In genomic region chr19:5691601-5692000, GRCm38 (mm10) we compare ENCODE assay signal across 9 mouse cellular contexts. TPM values are rescaled to one million over a fixed set of nuclear protein-coding genes. Genes with fewer than 3 reads are reported as not detected.
A peak's percentile ranks its signal among the peaks of the same experiment; 100 is the strongest.
DNase-seq lines count a peak whose midpoint lies in the region; ATAC-seq and TF ChIP-seq lines count a peak whose summit lies in the region.
"Had no signal": no experiment of that assay in that cellular context is flagged by ENCODE, and none has a peak within 500 bp of the region (broad histone marks: within the 10 kb centered on the region; RNA-seq: fewer than 3 reads in every experiment).

No protein-coding gene starts in this region.

- peaks cover 23% of the 10 kb centered on the region for H3K79me2 ChIP-seq in liver, adult 2 months (ENCODE audit: control insufficient read depth, insufficient read depth, low read length)

- peaks cover 22% of the 10 kb centered on the region for H3K4me1 ChIP-seq in liver, adult 2 months (ENCODE audit: control insufficient read depth, insufficient read depth, low read length)
- peaks cover 16 to 53% of the 10 kb centered on the region in 2 experiments for H3K4me1 ChIP-seq in heart, embryonic 14.5 days (ENCODE audit: control insufficient read depth in 2 of 2, insufficient read depth in 2 of 2, low read length in 2 of 2)
- H3K4me1 ChIP-seq in liver, embryonic 15.5 days (replicated peaks): peaks cover 65% of the 10 kb centered on the region
- peaks cover 36% of the 10 kb centered on the region for H3K4me1 ChIP-seq in stomach, embryonic 14.5 days (ENCODE audit: control insufficient read depth, insufficient read depth, low read length)

- H3K36me3 ChIP-seq in liver, adult 2 months (ENCODE audit: control insufficient read depth, insufficient read depth, low read length): peaks cover 13% of the 10 kb centered on the region
- peaks cover 59% of the 10 kb centered on the region for H3K36me3 ChIP-seq in heart, embryonic 14.5 days (ENCODE audit: control insufficient read depth, insufficient read depth, low read length)
- peaks cover 62% of the 10 kb centered on the region for H3K36me3 ChIP-seq in liver, embryonic 15.5 days (replicated peaks)
- peaks cover 41% of the 10 kb centered on the region for H3K36me3 ChIP-seq in stomach, embryonic 14.5 days (ENCODE audit: control insufficient read depth, insufficient read depth, low read length)

- no peak for DNase-seq in liver, adult 2 months (ENCODE audit: extremely low read depth, low read depth, low spot score)
- DNase-seq in liver: no peak
- DNase-seq in testis, postnatal 10 days (ENCODE audit: low spot score): no peak
- DNase-seq in c-Kit-positive CD71-positive TER-119-positive erythroid progenitor cells, embryonic 14.5 days (ENCODE audit: low spot score): no peak
- no peak for DNase-seq in urinary bladder, adult 18-20 months (ENCODE audit: low spot score in 2 of 2)

- H3K9me3 ChIP-seq in heart, embryonic 14.5 days (ENCODE audit: control insufficient read depth, low read length): no peaks in the 10 kb centered on the region
- H3K9me3 ChIP-seq in liver, embryonic 15.5 days (replicated peaks): no peaks in the 10 kb centered on the region
- H3K9me3 ChIP-seq in stomach, embryonic 14.5 days (ENCODE audit: control insufficient read depth, low read depth, low read length): no peaks in the 10 kb centered on the region

- H3K9ac ChIP-seq in liver, adult 2 months (ENCODE audit: low read depth, low read length): peak overlapping the region; percentile 85
- peak overlapping the region; percentile 85 for H3K9ac ChIP-seq in heart, embryonic 14.5 days (ENCODE audit: low read length)
- peak overlapping the region; percentile 90; the same call in 1 of the 2 replicates for H3K9ac ChIP-seq in liver, embryonic 15.5 days
- peak overlapping the region; percentile 92 for H3K9ac ChIP-seq in stomach, embryonic 14.5 days (replicated peaks; ENCODE audit: low read depth, low read length)

- TF ChIP-seq POLR2A in liver, adult 2 months (IDR thresholded peaks at IDR 0.05; ENCODE audit: extremely low read depth, insufficient read depth, low read length): no peak

- WGBS in liver, adult 2 months: 45% methylated on average over 5 of the region's 5 CpGs
- 54% methylated on average over 5 of the region's 5 CpGs for WGBS in heart, embryonic 14.5 days
- 49% methylated on average over 5 of the region's 5 CpGs for WGBS in liver, embryonic 15.5 days (ENCODE audit: insufficient replicate concordance)
- 71% methylated on average over 5 of the region's 5 CpGs for WGBS in stomach, embryonic 14.5 days

- peak overlapping the region; percentile 100 for H3K4me2 ChIP-seq in heart, embryonic 14.5 days (ENCODE audit: low read length)
- peak overlapping the region; percentile 99 for H3K4me2 ChIP-seq in liver, embryonic 15.5 days
- peak overlapping the region; percentile 98 for H3K4me2 ChIP-seq in stomach, embryonic 14.5 days (replicated peaks; ENCODE audit: low read depth, low read length)

- H3K27ac ChIP-seq in liver, adult 2 months (replicated peaks; ENCODE audit: insufficient read depth, low read depth, low read length): peak overlapping the region; percentile 73
- peak overlapping the region; percentile 85 to 87 for H3K27ac ChIP-seq in heart, embryonic 14.5 days (replicated peaks in 1 of 2; ENCODE audit: control insufficient read depth in 1 of 2, insufficient read depth in 1 of 2, low read depth in 2 of 2, low read length in 2 of 2)
- peak overlapping the region; percentile 95 for H3K27ac ChIP-seq in liver, embryonic 15.5 days (replicated peaks)
- H3K27ac ChIP-seq in stomach, embryonic 14.5 days (ENCODE audit: low read length): peak overlapping the region; percentile 78; the same call in 1 of the 2 replicates

- peak overlapping the region; percentile 50 for H3K4me3 ChIP-seq in liver, adult 2 months (ENCODE audit: insufficient read depth, low read depth, low read length)
- H3K4me3 ChIP-seq in heart, embryonic 14.5 days (ENCODE audit: control insufficient read depth in 1 of 2, insufficient read depth in 1 of 2, low read depth in 1 of 2, low read length in 2 of 2): peak overlapping the region; percentile 52 to 95
- H3K4me3 ChIP-seq in liver, embryonic 15.5 days (replicated peaks): peak overlapping the region; percentile 84
- H3K4me3 ChIP-seq in stomach, embryonic 14.5 days (ENCODE audit: low read depth, low read length): peak overlapping the region; percentile 97

- no peak for TF ChIP-seq CTCF in liver, adult 2 months (IDR thresholded peaks at IDR 0.05; ENCODE audit: low read depth, low read length)

- no peaks in the 10 kb centered on the region for H3K27me3 ChIP-seq in liver, adult 2 months (ENCODE audit: control insufficient read depth, insufficient read depth, low read length)
- no peaks in the 10 kb centered on the region for H3K27me3 ChIP-seq in heart, embryonic 14.5 days (ENCODE audit: control insufficient read depth, insufficient read depth, low read length)
- H3K27me3 ChIP-seq in liver, embryonic 15.5 days: no peaks in the 10 kb centered on the region
- H3K27me3 ChIP-seq in stomach, embryonic 14.5 days (ENCODE audit: control insufficient read depth, insufficient read depth, low read length): no peaks in the 10 kb centered on the region

- no peak for ATAC-seq in heart, embryonic 14.5 days (ENCODE audit: insufficient number of reproducible peaks, insufficient read depth, low FRiP score, low read depth)
- no peak for ATAC-seq in liver, embryonic 15.5 days (ENCODE audit: insufficient read depth)
- no peak for ATAC-seq in stomach, embryonic 14.5 days (ENCODE audit: insufficient number of reproducible peaks, insufficient read depth, low FRiP score, low read depth)

RNA-seq across cellular contexts. Expression of gene Pcnx3, which starts 2.9 kb away (rescaled TPM):
- total RNA-seq in liver, adult 2 months (2014; rRNA removed): 7.6 and 14.0 TPM in 2 replicates
- 44.8 and 63.8 TPM in 2 replicates for polyA plus RNA-seq in liver, adult 2 months (2012; rRNA removed)
- polyA plus RNA-seq in heart, embryonic 14.5 days (2014; fragmentation: Nextera tagmentation; extraction: Ambion mirVana): 15.3 and 17.3 TPM in 2 replicates
- polyA plus RNA-seq in liver, embryonic 15.5 days (2015; fragmentation: Nextera tagmentation; extraction: Ambion mirVana): 9.2 and 12.1 TPM in 2 replicates
- 29.8 and 32.1 TPM in 2 replicates for polyA plus RNA-seq in stomach, embryonic 14.5 days (2014; fragmentation: Nextera tagmentation; extraction: Ambion mirVana)

RNA-seq across cellular contexts. Expression of gene Map3k11, which starts 3.1 kb away (rescaled TPM):
- 10.2 and 16.4 TPM in 2 replicates for total RNA-seq in liver, adult 2 months (2014; rRNA removed)
- 46.2 and 53.6 TPM in 2 replicates for polyA plus RNA-seq in liver, adult 2 months (2012; rRNA removed)
- 16.7 and 22.4 TPM in 2 replicates for polyA plus RNA-seq in heart, embryonic 14.5 days (2014; fragmentation: Nextera tagmentation; extraction: Ambion mirVana)
- 16.8 and 18.4 TPM in 2 replicates for polyA plus RNA-seq in liver, embryonic 15.5 days (2015; fragmentation: Nextera tagmentation; extraction: Ambion mirVana)
- 20.0 and 21.5 TPM in 2 replicates for polyA plus RNA-seq in stomach, embryonic 14.5 days (2014; fragmentation: Nextera tagmentation; extraction: Ambion mirVana)

RNA-seq across cellular contexts. Expression of gene Kcnk7, which starts 12.6 kb away (rescaled TPM):
- total RNA-seq in liver, adult 2 months (2014; rRNA removed): not detected in 2 replicates
- polyA plus RNA-seq in liver, adult 2 months (2012; rRNA removed): 0.09 TPM in 1 of 2 replicates, not detected in the other
- 0.26 and 0.27 TPM in 2 replicates for polyA plus RNA-seq in heart, embryonic 14.5 days (2014; fragmentation: Nextera tagmentation; extraction: Ambion mirVana)
- polyA plus RNA-seq in liver, embryonic 15.5 days (2015; fragmentation: Nextera tagmentation; extraction: Ambion mirVana): 0.15 and 0.28 TPM in 2 replicates
- 0.62 and 0.84 TPM in 2 replicates for polyA plus RNA-seq in stomach, embryonic 14.5 days (2014; fragmentation: Nextera tagmentation; extraction: Ambion mirVana)
- total RNA-seq: gastrocnemius, postnatal 4 days had no signal

RNA-seq across cellular contexts. Expression of gene Sipa1, which starts 28.1 kb away (rescaled TPM):
- 3.4 and 4.4 TPM in 2 replicates for total RNA-seq in liver, adult 2 months (2014; rRNA removed)
- polyA plus RNA-seq in liver, adult 2 months (2012; rRNA removed): 11.8 and 17.9 TPM in 2 replicates
- polyA plus RNA-seq in heart, embryonic 14.5 days (2014; fragmentation: Nextera tagmentation; extraction: Ambion mirVana): 16.7 and 17.2 TPM in 2 replicates
- 28.2 and 32.5 TPM in 2 replicates for polyA plus RNA-seq in liver, embryonic 15.5 days (2015; fragmentation: Nextera tagmentation; extraction: Ambion mirVana)
- 15.2 and 19.4 TPM in 2 replicates for polyA plus RNA-seq in stomach, embryonic 14.5 days (2014; fragmentation: Nextera tagmentation; extraction: Ambion mirVana)

RNA-seq across cellular contexts. Expression of gene Ehbp1l1, which starts 34.5 kb away (rescaled TPM):
- 5.1 and 5.8 TPM in 2 replicates for total RNA-seq in liver, adult 2 months (2014; rRNA removed)
- polyA plus RNA-seq in liver, adult 2 months (2012; rRNA removed): 5.3 and 8.3 TPM in 2 replicates
- polyA plus RNA-seq in heart, embryonic 14.5 days (2014; fragmentation: Nextera tagmentation; extraction: Ambion mirVana): 66.5 and 67.1 TPM in 2 replicates
- 110 and 121 TPM in 2 replicates for polyA plus RNA-seq in liver, embryonic 15.5 days (2015; fragmentation: Nextera tagmentation; extraction: Ambion mirVana)
- polyA plus RNA-seq in stomach, embryonic 14.5 days (2014; fragmentation: Nextera tagmentation; extraction: Ambion mirVana): 36.7 and 37.4 TPM in 2 replicates
